Mouse (Mus musculus): Measurements from ENCODE around the gene Phf1. TPM values are rescaled to one million over a fixed set of nuclear protein-coding genes. Genes with fewer than 3 reads are reported as not detected.
"Not testable (repeated sequence)": the region's sequence is repeated elsewhere in the genome, so short reads cannot be mapped to it uniquely, and the experiment has no call there.

Gene Phf1
- polyA plus RNA-seq, 1 experiment from 2014 or later, result 11.2 TPM

DNA sequence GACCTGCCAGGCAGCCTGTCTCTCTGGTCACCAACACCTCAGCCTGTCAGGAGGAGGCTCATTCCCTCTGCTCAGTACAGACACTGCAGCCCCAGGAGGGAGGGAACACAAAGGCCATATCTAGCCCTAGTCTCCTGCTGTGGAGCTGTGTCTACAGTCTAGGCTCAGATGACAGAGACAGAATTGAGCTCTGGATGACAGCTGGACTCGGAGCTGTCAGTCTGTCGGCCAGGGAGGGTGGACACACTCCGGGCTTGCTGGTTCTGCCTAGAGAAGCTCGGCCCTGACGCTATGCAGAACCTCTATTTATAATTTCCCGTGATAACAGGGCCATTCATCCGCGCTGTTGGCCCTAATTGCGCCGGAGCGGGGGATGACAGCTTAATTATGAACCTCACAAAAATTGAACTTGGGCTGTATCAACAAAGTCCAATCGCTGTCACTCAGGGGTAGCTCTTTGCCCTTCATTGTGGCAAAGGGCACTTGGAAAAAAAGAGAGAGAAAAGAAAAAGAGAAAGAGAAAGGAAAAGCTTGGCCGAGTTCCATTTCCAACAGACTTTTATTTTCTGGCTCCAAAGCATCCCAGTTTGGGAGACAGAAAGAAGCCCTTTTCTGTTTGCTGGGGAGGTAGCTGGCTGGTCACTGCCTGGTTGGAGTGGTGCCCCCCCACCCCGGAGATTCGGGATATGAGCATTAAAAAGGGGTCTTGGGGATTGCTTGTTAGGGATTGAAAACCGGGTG lies 40.0 kb upstream of the Phf1 start:
- H3K9me3 ChIP-seq (ENCODE audit: control insufficient read depth), result no peaks in the 10 kb centered on the region
- H3K27me3 ChIP-seq (replicated peaks; ENCODE audit: control insufficient read depth, insufficient read depth, low read length), result no peaks in the 10 kb centered on the region
- no peak overlapping the region for H3K27ac ChIP-seq (ENCODE audit: low read depth, low read length)
- H3K4me3 ChIP-seq (ENCODE audit: low read depth, low read length), result no peak overlapping the region
- H3K36me3 ChIP-seq (ENCODE audit: control insufficient read depth, insufficient read depth), result no peaks in the 10 kb centered on the region
- no peak for ATAC-seq
- no peaks in the 10 kb centered on the region for H3K4me1 ChIP-seq (replicated peaks; ENCODE audit: control insufficient read depth, insufficient read depth, low read length)
- 43% methylated on average over 16 of the region's 16 CpGs for WGBS
- H3K4me2 ChIP-seq (replicated peaks; ENCODE audit: low read depth), result peak overlapping the region; percentile 24; the same call in 1 of the 2 replicates
- H3K9ac ChIP-seq (ENCODE audit: low read depth, low read length), result peak overlapping the region; percentile 17; the same call in 1 of the 2 replicates
- no peak for TF ChIP-seq CTCF (IDR thresholded peaks at IDR 0.05; ENCODE audit: low read depth)

DNA sequence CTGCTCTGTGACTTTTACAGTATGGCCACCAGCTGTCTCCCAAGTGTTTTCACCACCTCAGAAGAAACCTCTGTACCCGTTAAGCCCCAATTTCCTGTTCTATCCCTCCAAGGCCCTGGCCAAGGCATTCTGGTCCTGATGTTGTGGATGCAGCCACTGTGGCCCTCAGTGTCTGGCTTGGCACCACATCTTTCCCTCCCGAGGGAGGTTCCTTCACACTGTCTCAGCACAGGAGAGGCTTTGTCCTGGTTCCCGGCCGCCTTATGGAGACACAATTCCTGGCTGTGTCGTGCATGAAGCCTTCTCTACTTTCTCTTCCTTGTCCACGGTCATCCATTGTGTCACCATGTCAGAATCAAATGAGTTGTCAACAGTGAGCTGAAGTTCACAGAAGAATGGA lies 39.4 kb upstream of the Phf1 start:
- ATAC-seq, result no peak
- no peak overlapping the region for H3K4me2 ChIP-seq (replicated peaks; ENCODE audit: low read depth)
- no peak overlapping the region for H3K27ac ChIP-seq (ENCODE audit: low read depth, low read length)
- no peaks in the 10 kb centered on the region for H3K36me3 ChIP-seq (ENCODE audit: control insufficient read depth, insufficient read depth)
- no peaks in the 10 kb centered on the region for H3K4me1 ChIP-seq (replicated peaks; ENCODE audit: control insufficient read depth, insufficient read depth, low read length)
- no peak for TF ChIP-seq CTCF (IDR thresholded peaks at IDR 0.05; ENCODE audit: low read depth)
- no peaks in the 10 kb centered on the region for H3K27me3 ChIP-seq (replicated peaks; ENCODE audit: control insufficient read depth, insufficient read depth, low read length)
- H3K4me3 ChIP-seq (ENCODE audit: low read depth, low read length), result no peak overlapping the region
- WGBS, result 65% methylated on average over 6 of the region's 6 CpGs
- H3K9ac ChIP-seq (ENCODE audit: low read depth, low read length), result no peak overlapping the region
- H3K9me3 ChIP-seq (ENCODE audit: control insufficient read depth), result no peaks in the 10 kb centered on the region

DNA sequence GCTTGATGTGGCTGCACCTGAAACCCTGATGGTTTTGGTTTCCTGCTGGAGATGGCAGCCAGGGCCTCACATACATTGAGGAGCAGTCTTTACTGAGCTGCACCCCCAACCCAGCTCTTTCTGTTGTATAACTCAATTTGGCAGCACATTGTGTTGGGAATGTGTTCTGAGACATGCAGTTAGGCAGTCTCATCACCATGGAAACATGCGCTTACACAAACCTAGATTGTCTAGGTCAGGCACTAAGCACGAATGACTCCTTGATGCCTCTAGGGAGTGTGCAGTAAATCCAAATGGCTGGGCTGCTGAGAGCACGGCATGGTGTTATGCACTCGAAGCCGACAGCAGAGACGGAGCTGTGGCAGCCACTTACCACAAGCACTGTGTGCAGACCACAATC lies 38.5 kb upstream of the Phf1 start:
- H3K4me2 ChIP-seq (replicated peaks; ENCODE audit: low read depth), result no peak overlapping the region
- no peaks in the 10 kb centered on the region for H3K4me1 ChIP-seq (replicated peaks; ENCODE audit: control insufficient read depth, insufficient read depth, low read length)
- H3K4me3 ChIP-seq (ENCODE audit: low read depth, low read length), result no peak overlapping the region
- H3K36me3 ChIP-seq (ENCODE audit: control insufficient read depth, insufficient read depth), result no peaks in the 10 kb centered on the region
- no peaks in the 10 kb centered on the region for H3K27me3 ChIP-seq (replicated peaks; ENCODE audit: control insufficient read depth, insufficient read depth, low read length)
- no peak overlapping the region for H3K9ac ChIP-seq (ENCODE audit: low read depth, low read length)
- ATAC-seq, result no peak
- no peak for TF ChIP-seq CTCF (IDR thresholded peaks at IDR 0.05; ENCODE audit: low read depth)
- 74% methylated on average over 6 of the region's 6 CpGs for WGBS
- H3K27ac ChIP-seq (ENCODE audit: low read depth, low read length), result no peak overlapping the region
- no peaks in the 10 kb centered on the region for H3K9me3 ChIP-seq (ENCODE audit: control insufficient read depth)

DNA sequence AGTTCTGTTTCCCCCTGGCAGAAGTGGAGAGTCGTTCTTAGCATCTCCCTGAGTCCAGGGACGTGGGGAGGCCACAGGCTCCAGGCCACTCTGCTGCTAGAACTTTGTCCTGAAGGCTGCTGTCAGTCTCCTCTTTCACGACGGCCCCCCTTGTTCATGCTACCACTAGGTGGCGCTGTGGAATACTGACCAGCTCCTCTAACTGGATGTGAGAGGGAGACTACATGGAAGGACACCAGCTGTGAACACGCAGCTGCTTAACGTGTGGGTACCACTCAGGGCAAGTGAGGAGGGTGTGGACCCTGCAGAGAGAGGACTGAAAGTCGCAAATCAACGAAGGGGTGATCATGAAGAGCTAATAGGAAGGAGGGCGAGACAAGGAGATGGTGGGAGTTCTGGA lies 37.3 kb upstream of the Phf1 start:
- no peaks in the 10 kb centered on the region for H3K9me3 ChIP-seq (ENCODE audit: control insufficient read depth)
- no peaks in the 10 kb centered on the region for H3K36me3 ChIP-seq (ENCODE audit: control insufficient read depth, insufficient read depth)
- no peak for ATAC-seq
- no peaks in the 10 kb centered on the region for H3K4me1 ChIP-seq (replicated peaks; ENCODE audit: control insufficient read depth, insufficient read depth, low read length)
- H3K9ac ChIP-seq (ENCODE audit: low read depth, low read length), result no peak overlapping the region
- no peak overlapping the region for H3K27ac ChIP-seq (ENCODE audit: low read depth, low read length)
- H3K4me3 ChIP-seq (ENCODE audit: low read depth, low read length), result no peak overlapping the region
- 15% methylated on average over 10 of the region's 10 CpGs for WGBS
- no peaks in the 10 kb centered on the region for H3K27me3 ChIP-seq (replicated peaks; ENCODE audit: control insufficient read depth, insufficient read depth, low read length)
- TF ChIP-seq CTCF (IDR thresholded peaks at IDR 0.05; ENCODE audit: low read depth), result peak; percentile 94
- no peak overlapping the region for H3K4me2 ChIP-seq (replicated peaks; ENCODE audit: low read depth)

DNA sequence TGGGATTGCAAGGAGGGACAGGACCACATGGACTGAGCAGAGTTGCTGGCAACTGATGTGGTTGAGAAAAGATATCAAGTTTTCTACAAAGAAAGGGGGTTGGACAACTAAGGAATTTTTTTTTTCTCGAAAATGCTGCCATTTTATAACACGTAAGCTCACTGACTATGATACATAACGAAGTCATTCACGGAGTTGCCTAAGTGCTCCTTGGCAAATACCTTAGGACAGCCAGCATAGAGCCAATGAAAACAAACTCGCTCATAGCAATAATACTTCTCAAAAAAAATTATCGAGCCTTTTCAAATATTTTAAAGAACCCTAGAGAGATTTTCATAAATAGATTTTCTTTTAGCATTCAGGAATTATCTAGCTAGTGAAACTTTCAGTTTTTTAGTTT lies 31.9 kb upstream of the Phf1 start:
- H3K9ac ChIP-seq (ENCODE audit: low read depth, low read length), result no peak overlapping the region
- no peak overlapping the region for H3K4me2 ChIP-seq (replicated peaks; ENCODE audit: low read depth)
- no peaks in the 10 kb centered on the region for H3K9me3 ChIP-seq (ENCODE audit: control insufficient read depth)
- no peaks in the 10 kb centered on the region for H3K36me3 ChIP-seq (ENCODE audit: control insufficient read depth, insufficient read depth)
- no peak for ATAC-seq
- no peak for TF ChIP-seq CTCF (IDR thresholded peaks at IDR 0.05; ENCODE audit: low read depth)
- no peak overlapping the region for H3K4me3 ChIP-seq (ENCODE audit: low read depth, low read length)
- 79% methylated on average over 6 of the region's 6 CpGs for WGBS
- no peaks in the 10 kb centered on the region for H3K27me3 ChIP-seq (replicated peaks; ENCODE audit: control insufficient read depth, insufficient read depth, low read length)
- H3K4me1 ChIP-seq (replicated peaks; ENCODE audit: control insufficient read depth, insufficient read depth, low read length), result no peaks in the 10 kb centered on the region
- no peak overlapping the region for H3K27ac ChIP-seq (ENCODE audit: low read depth, low read length)

DNA sequence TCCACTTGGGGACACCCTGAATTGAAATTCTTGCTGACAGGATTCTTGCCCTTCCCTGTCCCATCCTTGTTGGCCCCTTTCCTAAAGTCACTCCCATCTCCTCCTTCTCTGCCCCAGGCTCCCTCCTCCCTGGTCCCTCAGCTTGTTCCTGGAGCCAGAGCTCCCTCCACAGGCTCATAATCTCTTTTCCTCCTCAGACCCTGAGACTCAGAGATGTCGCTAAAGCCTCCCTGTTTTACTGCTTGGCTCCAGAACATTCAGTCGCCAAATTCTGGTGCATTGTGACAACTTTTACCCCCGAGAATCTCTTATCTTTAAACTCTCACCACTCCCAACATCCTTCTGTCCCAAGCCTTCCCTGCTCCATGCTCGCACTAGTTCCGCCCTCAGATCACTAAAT lies 28.5 kb upstream of the Phf1 start:
- no peak overlapping the region for H3K4me2 ChIP-seq (replicated peaks; ENCODE audit: low read depth)
- peak; percentile 30 for TF ChIP-seq CTCF (IDR thresholded peaks at IDR 0.05; ENCODE audit: low read depth)
- ATAC-seq, result no peak
- no peaks in the 10 kb centered on the region for H3K27me3 ChIP-seq (replicated peaks; ENCODE audit: control insufficient read depth, insufficient read depth, low read length)
- H3K9me3 ChIP-seq (ENCODE audit: control insufficient read depth), result no peaks in the 10 kb centered on the region
- WGBS, result 57% methylated on average over 5 of the region's 5 CpGs
- no peak overlapping the region for H3K9ac ChIP-seq (ENCODE audit: low read depth, low read length)
- no peaks in the 10 kb centered on the region for H3K4me1 ChIP-seq (replicated peaks; ENCODE audit: control insufficient read depth, insufficient read depth, low read length)
- H3K4me3 ChIP-seq (ENCODE audit: low read depth, low read length), result no peak overlapping the region
- no peak overlapping the region for H3K27ac ChIP-seq (ENCODE audit: low read depth, low read length)
- no peaks in the 10 kb centered on the region for H3K36me3 ChIP-seq (ENCODE audit: control insufficient read depth, insufficient read depth)

DNA sequence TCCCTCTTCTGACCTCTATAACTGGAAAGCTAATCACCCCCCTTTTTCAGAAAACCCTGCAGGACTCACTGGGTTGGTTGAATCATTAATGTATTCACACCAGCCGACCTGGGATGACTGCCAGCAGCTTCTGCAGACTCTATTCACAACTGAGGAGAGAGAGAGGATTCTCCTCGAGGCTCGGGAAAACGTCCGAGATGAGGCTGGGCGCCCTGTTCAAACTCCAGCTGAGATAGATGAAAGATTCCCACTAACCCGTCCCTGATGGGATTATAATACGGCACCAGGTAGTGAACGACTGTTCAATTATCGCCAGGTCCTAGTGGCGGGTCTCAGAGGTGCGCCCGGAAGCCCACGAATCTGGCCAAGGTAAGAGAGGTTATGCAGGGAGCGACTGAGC lies 25.3 kb upstream of the Phf1 start:
- H3K4me3 ChIP-seq (ENCODE audit: low read depth, low read length); H3K4me2 ChIP-seq (replicated peaks; ENCODE audit: low read depth); H3K9me3 ChIP-seq (ENCODE audit: control insufficient read depth); ATAC-seq; H3K4me1 ChIP-seq (replicated peaks; ENCODE audit: control insufficient read depth, insufficient read depth, low read length); H3K27me3 ChIP-seq (replicated peaks; ENCODE audit: control insufficient read depth, insufficient read depth, low read length); H3K9ac ChIP-seq (ENCODE audit: low read depth, low read length); H3K36me3 ChIP-seq (ENCODE audit: control insufficient read depth, insufficient read depth); H3K27ac ChIP-seq (ENCODE audit: low read depth, low read length): not testable (repeated sequence)
- 90% methylated on average over 14 of the region's 15 CpGs for WGBS
